Mouse (Mus musculus): ENCODE measurements around the gene Pcif1.

GRCm38 (mm10) chr2:164942692-164943290 is 63.7 kb downstream of the Pcif1 start:
- TF ChIP-seq POLR2A (IDR thresholded peaks at IDR 0.05; ENCODE audit: extremely low read depth, insufficient read depth, low read length) (no peak), CTCF (IDR thresholded peaks at IDR 0.05; ENCODE audit: extremely low read depth, insufficient read depth, low read length) (no peak)

Data from cortical plate, adult 2 months (tissue).